8 mouse cellular contexts compared by ENCODE assay signal in genomic region chr3:99140940-99141854, GRCm38 (mm10). TPM values are rescaled to one million over a fixed set of nuclear protein-coding genes. Genes with fewer than 3 reads are reported as not detected.
DNase-seq lines count a peak whose midpoint lies in the region; ATAC-seq lines count a peak whose summit lies in the region.

Wars2 (plus strand) TSS chr3:99141068.

- peak; percentile 94 for DNase-seq in Muller cell, postnatal 12 days (ENCODE audit: inconsistent ontology term)
- DNase-seq in cerebellum, adult 9-11 months = peak; percentile 93
- DNase-seq in frontal cortex, adult 2 months (ENCODE audit: extremely low spot score in 1 of 2, low spot score in 1 of 2) = peak; percentile 91 to 96
- peak; percentile 94 for DNase-seq in hindbrain, embryonic 11.5 days (ENCODE audit: low spot score)
- DNase-seq in layer of hippocampus, postnatal 10 days (ENCODE audit: low spot score in 2 of 2) = peak; percentile 93 to 96
- DNase-seq in lung, postnatal 10 days = peak; percentile 95
- peak; percentile 92 for DNase-seq in ovary, postnatal 36 days (ENCODE audit: low spot score)
- peak; percentile 92 for DNase-seq in thymus, postnatal 25 days

- peak; percentile 100 for ATAC-seq in hindbrain, embryonic 11.5 days (ENCODE audit: low FRiP score)

- peak within 1 kb of the TSS; percentile 80 for H3K27ac ChIP-seq in hindbrain, embryonic 11.5 days (ENCODE audit: low read depth, low read length)

- no peaks in the 10 kb centered on the region for H3K27me3 ChIP-seq in hindbrain, embryonic 11.5 days (ENCODE audit: control insufficient read depth, insufficient read depth, low read length)

- peak within 1 kb of the TSS; percentile 68 for H3K9ac ChIP-seq in hindbrain, embryonic 11.5 days (ENCODE audit: low read depth, low read length)

- H3K4me2 ChIP-seq in hindbrain, embryonic 11.5 days (replicated peaks; ENCODE audit: low read depth, low read length) = peak within 1 kb of the TSS; percentile 58

- WGBS in hindbrain, embryonic 11.5 days = under 1% methylated on average over 57 of the region's 57 CpGs

- peak within 1 kb of the TSS; percentile 47 for H3K4me3 ChIP-seq in hindbrain, embryonic 11.5 days (ENCODE audit: low read depth, low read length)

- H3K9me3 ChIP-seq in hindbrain, embryonic 11.5 days (ENCODE audit: control insufficient read depth, low read length) = no peaks in the 10 kb centered on the region

- no peaks in the 10 kb centered on the region for H3K4me1 ChIP-seq in hindbrain, embryonic 11.5 days (replicated peaks; ENCODE audit: control insufficient read depth, insufficient read depth, low read length)

- no peaks in the 10 kb centered on the region for H3K36me3 ChIP-seq in hindbrain, embryonic 11.5 days (ENCODE audit: control insufficient read depth, insufficient read depth, low read length)

RNA-seq across cellular contexts. Expression of gene Wars2, which starts in this region (rescaled TPM):
- polyA plus RNA-seq in frontal cortex, adult 2 months (2012; rRNA removed) = 4.2 and 5.2 TPM in 2 replicates
- polyA plus RNA-seq in hindbrain, embryonic 11.5 days (2014; fragmentation: Nextera tagmentation; extraction: Ambion mirVana) = 5.4 and 7.9 TPM in 2 replicates
- 10 to 100 TPM in 1 of 2 experiments, 1 to 10 TPM in 1; 9.1 to 10.1 TPM for total RNA-seq in layer of hippocampus, postnatal 10 days (2021)

Comparison
In these comparisons a context has a peak if more than half of its experiments do, and no peak if none do; other contexts are left out.
1. Peak in every context shown above with its lines: DNase-seq, ATAC-seq, H3K4me3 ChIP-seq and H3K27ac ChIP-seq.